ENCODE assay signal across 15 mouse cellular contexts in genomic region chr14:121097640-121098435, GRCm38 (mm10).
DNase-seq lines count a peak whose midpoint lies in the region; ATAC-seq and TF ChIP-seq lines count a peak whose summit lies in the region.
"Had no signal": no experiment of that assay in that cellular context is flagged by ENCODE, and none has a peak within 500 bp of the region (broad histone marks: within the 10 kb centered on the region; RNA-seq: fewer than 3 reads in every experiment).

No protein-coding gene starts in this region.

- H3K27ac ChIP-seq in embryonic facial prominence, embryonic 12.5 days: peak overlapping the region; percentile 1; the same call in 1 of the 2 replicates
- no peak overlapping the region for H3K27ac ChIP-seq in embryonic facial prominence, embryonic 10.5 days (replicated peaks)
- no peak overlapping the region for H3K27ac ChIP-seq in intestine, embryonic 16.5 days (ENCODE audit: low read length)
- no peak overlapping the region for H3K27ac ChIP-seq in intestine, embryonic 15.5 days
- peak overlapping the region; percentile 52 for H3K27ac ChIP-seq in small intestine, adult 2 months (ENCODE audit: insufficient read depth, low read depth, low read length)
- H3K27ac ChIP-seq: forebrain, embryonic 13.5 days; liver, embryonic 15.5 days had no signal

- ATAC-seq in embryonic facial prominence, embryonic 12.5 days (ENCODE audit: insufficient number of reproducible peaks, insufficient read depth, low FRiP score, low TSS enrichment): no peak
- 0 out of 2 replicates have a peak, but pooled peaks have one; percentile 14 for ATAC-seq in intestine, embryonic 16.5 days
- ATAC-seq in intestine, embryonic 15.5 days: no peak
- ATAC-seq: forebrain, embryonic 13.5 days; inflammation-experienced regulatory T-cells, adult 6 months had no signal

- no peak overlapping the region for H3K9ac ChIP-seq in embryonic facial prominence, embryonic 12.5 days
- no peak overlapping the region for H3K9ac ChIP-seq in intestine, embryonic 16.5 days (ENCODE audit: low read depth, low read length)
- no peak overlapping the region for H3K9ac ChIP-seq in intestine, embryonic 15.5 days
- H3K9ac ChIP-seq: forebrain, embryonic 13.5 days; liver, embryonic 15.5 days had no signal

- TF ChIP-seq POLR2A in small intestine, adult 2 months (IDR thresholded peaks at IDR 0.05; ENCODE audit: low read depth, low read length): no peak

- TF ChIP-seq CTCF in small intestine, adult 2 months (IDR thresholded peaks at IDR 0.05; ENCODE audit: extremely low read depth, insufficient read length, insufficient replicate concordance, low read depth, low read length): no peak

- DNase-seq in embryonic facial prominence, embryonic 10.5 days (ENCODE audit: low spot score): no peak
- DNase-seq in lung, postnatal 25 days (ENCODE audit: low spot score): peak; percentile 31
- DNase-seq in lung, postnatal 10 days: no peak
- DNase-seq in cerebellum, adult 8-10 months: no peak
- DNase-seq: adrenal gland, postnatal 10 days; cerebellum, adult 9-11 months; right cerebral cortex, adult 18-20 months had no signal

- H3K4me3 ChIP-seq in embryonic facial prominence, embryonic 12.5 days: no peak overlapping the region
- H3K4me3 ChIP-seq in embryonic facial prominence, embryonic 10.5 days: no peak overlapping the region
- H3K4me3 ChIP-seq in intestine, embryonic 16.5 days (ENCODE audit: low read length): no peak overlapping the region
- no peak overlapping the region for H3K4me3 ChIP-seq in intestine, embryonic 15.5 days (replicated peaks)
- H3K4me3 ChIP-seq in small intestine, adult 2 months (ENCODE audit: low read depth, low read length): no peak overlapping the region
- H3K4me3 ChIP-seq: forebrain, embryonic 13.5 days; liver, embryonic 15.5 days; megakaryocyte, embryonic 14.5 days had no signal

- WGBS in embryonic facial prominence, embryonic 12.5 days: 70% methylated on average over 12 of the region's 12 CpGs
- WGBS in embryonic facial prominence, embryonic 10.5 days: 85% methylated on average over 12 of the region's 12 CpGs
- WGBS in intestine, embryonic 16.5 days: 64% methylated on average over 12 of the region's 12 CpGs
- 57% methylated on average over 12 of the region's 12 CpGs for whole genome bisulfite sequencing in intestine, embryonic 15.5 days
- 24% methylated on average over 12 of the region's 12 CpGs for WGBS in small intestine, adult 2 months

- H3K27me3 ChIP-seq in embryonic facial prominence, embryonic 12.5 days: no peaks in the 10 kb centered on the region
- no peaks in the 10 kb centered on the region for H3K27me3 ChIP-seq in embryonic facial prominence, embryonic 10.5 days (replicated peaks; ENCODE audit: low read depth, poor library complexity, severe bottlenecking)
- no peaks in the 10 kb centered on the region for H3K27me3 ChIP-seq in intestine, embryonic 16.5 days (replicated peaks; ENCODE audit: control insufficient read depth, insufficient read depth, low read length)
- no peaks in the 10 kb centered on the region for H3K27me3 ChIP-seq in intestine, embryonic 15.5 days (replicated peaks)
- no peaks in the 10 kb centered on the region for H3K27me3 ChIP-seq in small intestine, adult 2 months (ENCODE audit: control insufficient read depth, insufficient read depth, low read length)
- H3K27me3 ChIP-seq: forebrain, embryonic 13.5 days; liver, embryonic 15.5 days; megakaryocyte, embryonic 14.5 days had no signal

- H3K4me2 ChIP-seq in embryonic facial prominence, embryonic 12.5 days (replicated peaks): no peak overlapping the region
- H3K4me2 ChIP-seq in intestine, embryonic 16.5 days (ENCODE audit: low read depth, low read length): no peak overlapping the region
- no peak overlapping the region for H3K4me2 ChIP-seq in intestine, embryonic 15.5 days (replicated peaks)
- H3K4me2 ChIP-seq: forebrain, embryonic 13.5 days; liver, embryonic 15.5 days had no signal

- H3K36me3 ChIP-seq in embryonic facial prominence, embryonic 12.5 days: peaks cover 8% of the 10 kb centered on the region
- peaks cover 18% of the 10 kb centered on the region for H3K36me3 ChIP-seq in embryonic facial prominence, embryonic 10.5 days (replicated peaks)
- H3K36me3 ChIP-seq in intestine, embryonic 16.5 days (ENCODE audit: control insufficient read depth, insufficient read depth, low read length): no peaks in the 10 kb centered on the region
- H3K36me3 ChIP-seq in intestine, embryonic 15.5 days: no peaks in the 10 kb centered on the region
- H3K36me3 ChIP-seq in small intestine, adult 2 months (ENCODE audit: control insufficient read depth, insufficient read depth, low read length): no peaks in the 10 kb centered on the region
- H3K36me3 ChIP-seq: liver, embryonic 15.5 days had no signal

- no peaks in the 10 kb centered on the region for H3K9me3 ChIP-seq in embryonic facial prominence, embryonic 12.5 days
- H3K9me3 ChIP-seq in embryonic facial prominence, embryonic 10.5 days: no peaks in the 10 kb centered on the region
- H3K9me3 ChIP-seq in intestine, embryonic 16.5 days (ENCODE audit: control insufficient read depth, low read length): no peaks in the 10 kb centered on the region
- no peaks in the 10 kb centered on the region for H3K9me3 ChIP-seq in intestine, embryonic 15.5 days
- H3K9me3 ChIP-seq: forebrain, embryonic 13.5 days; liver, embryonic 15.5 days had no signal

- peaks cover 41% of the 10 kb centered on the region for H3K4me1 ChIP-seq in embryonic facial prominence, embryonic 12.5 days
- peaks cover 66% of the 10 kb centered on the region for H3K4me1 ChIP-seq in embryonic facial prominence, embryonic 10.5 days
- peaks cover 40% of the 10 kb centered on the region for H3K4me1 ChIP-seq in intestine, embryonic 16.5 days (ENCODE audit: control insufficient read depth, insufficient read depth, low read length)
- H3K4me1 ChIP-seq in intestine, embryonic 15.5 days (replicated peaks): peaks cover 34% of the 10 kb centered on the region
- H3K4me1 ChIP-seq in small intestine, adult 2 months (ENCODE audit: control insufficient read depth, insufficient read depth, insufficient read length, low read length): peaks cover 44% of the 10 kb centered on the region
- H3K4me1 ChIP-seq: forebrain, embryonic 13.5 days; megakaryocyte, embryonic 14.5 days had no signal

Comparison
In these comparisons a context has a peak if more than half of its experiments do, and no peak if none do; other contexts are left out.
1. H3K27ac ChIP-seq: peak in embryonic facial prominence, embryonic 12.5 days (single experiment) and small intestine, adult 2 months (single experiment); none in embryonic facial prominence, embryonic 10.5 days (single experiment), intestine, embryonic 16.5 days (single experiment) and intestine, embryonic 15.5 days (single experiment).